Mouse (Mus musculus) embryo, embryonic 9.5 days (tissue): ENCODE data around the gene Olfr31.

Experiments
- DNase-seq: peaks from one replicate; pipeline ENCODE4 v3.0.0-alpha.2; 2017; ENCODE audit errors: extremely low spot score

Gene Olfr31

GRCm38 (mm10) chr14:14354511-14355359 lies 32.1 kb downstream of the Olfr31 start:
- DNase-seq: no peak

GRCm38 (mm10) chr14:14355360-14355646 lies 32.7 kb downstream of the Olfr31 start:
- no peak for DNase-seq
